Comparison of ENCODE assay signal across 8 mouse cellular contexts in genomic region chr8:125165505-125166446, GRCm38 (mm10).
A peak's percentile ranks its signal among the peaks of the same experiment; 100 is the strongest.
DNase-seq lines count a peak whose midpoint lies in the region; ATAC-seq and TF ChIP-seq lines count a peak whose summit lies in the region.

No protein-coding gene starts in this region.

- DNase-seq in liver: peak; percentile 19
- no peak for DNase-seq in liver, embryonic 11.5 days (ENCODE audit: low spot score)
- DNase-seq in MEL (ENCODE audit: low read depth, low spot score): peak; percentile 62
- DNase-seq in cerebellum, adult 9-10 months: peak; percentile 53
- DNase-seq in frontal cortex, postnatal 36 days (ENCODE audit: low spot score in 2 of 2): peak; percentile 51 to 52
- DNase-seq in kidney, postnatal 0 days (ENCODE audit: low spot score): peak; percentile 75
- peak; percentile 62 for DNase-seq in thymus, postnatal 25 days

- TF ChIP-seq RAD21 in MEL (IDR thresholded peaks at IDR 0.05; ENCODE audit: low read depth, low read length): peak; percentile 75

- peak; percentile 62 to 72 (median 71) for TF ChIP-seq CTCF in MEL (IDR thresholded peaks at IDR 0.05 in 2 of 3, conservative IDR thresholded peaks at IDR 0.05 in 1 of 3; ENCODE audit: control insufficient read depth in 1 of 3, insufficient read depth in 1 of 3, low read depth in 2 of 3, low read length in 3 of 3, poor library complexity in 1 of 3, severe bottlenecking in 1 of 3)
- peak; percentile 77 for TF ChIP-seq CTCF in kidney, postnatal 0 days (IDR thresholded peaks at IDR 0.05; ENCODE audit: low read depth)

- no peak overlapping the region for H3K4me3 ChIP-seq in liver, embryonic 11.5 days (ENCODE audit: low read depth, low read length)
- no peak overlapping the region for H3K4me3 ChIP-seq in MEL (ENCODE audit: control insufficient read depth in 1 of 2, insufficient read depth in 1 of 2, low read depth in 2 of 2, low read length in 2 of 2)
- H3K4me3 ChIP-seq in kidney, postnatal 0 days (replicated peaks; ENCODE audit: low read depth, low read length): no peak overlapping the region

- WGBS in liver, embryonic 11.5 days: 70% methylated on average over 11 of the region's 11 CpGs
- 76% methylated on average over 11 of the region's 11 CpGs for WGBS in kidney, postnatal 0 days

- H3K36me3 ChIP-seq in liver, embryonic 11.5 days (ENCODE audit: control insufficient read depth, insufficient read depth, low read length): no peaks in the 10 kb centered on the region
- no peaks in the 10 kb centered on the region for H3K36me3 ChIP-seq in MEL (ENCODE audit: control insufficient read depth in 1 of 2, insufficient read depth in 2 of 2, low read length in 2 of 2)
- H3K36me3 ChIP-seq in kidney, postnatal 0 days (ENCODE audit: insufficient read depth, low read length): no peaks in the 10 kb centered on the region

- TF ChIP-seq POLR2A in MEL (IDR thresholded peaks at IDR 0.05; ENCODE audit: control insufficient read depth in 1 of 2, insufficient read depth in 1 of 2, low read depth in 1 of 2, low read length in 2 of 2, poor library complexity in 1 of 2): no peak

- TF ChIP-seq EP300 in MEL (IDR thresholded peaks at IDR 0.05; ENCODE audit: low read depth in 1 of 2, low read length in 2 of 2): no peak

- H3K9me3 ChIP-seq in liver, embryonic 11.5 days (ENCODE audit: control insufficient read depth, low read length): no peaks in the 10 kb centered on the region
- no peaks in the 10 kb centered on the region for H3K9me3 ChIP-seq in MEL (replicated peaks; ENCODE audit: insufficient read depth, low read length)
- H3K9me3 ChIP-seq in kidney, postnatal 0 days (replicated peaks; ENCODE audit: low read length): no peaks in the 10 kb centered on the region

- H3K79me2 ChIP-seq in MEL (ENCODE audit: control insufficient read depth, insufficient read depth, low read length, poor library complexity): no peaks in the 10 kb centered on the region

- no peaks in the 10 kb centered on the region for H3K27me3 ChIP-seq in liver, embryonic 11.5 days (replicated peaks; ENCODE audit: control insufficient read depth, insufficient read depth, low read length)
- no peaks in the 10 kb centered on the region for H3K27me3 ChIP-seq in MEL (ENCODE audit: control insufficient read depth in 1 of 2, insufficient read depth in 2 of 2, low read length in 2 of 2)
- H3K27me3 ChIP-seq in kidney, postnatal 0 days (ENCODE audit: insufficient read depth, low read length): no peaks in the 10 kb centered on the region

- no peak overlapping the region for H3K4me2 ChIP-seq in liver, embryonic 11.5 days
- H3K4me2 ChIP-seq in kidney, postnatal 0 days (ENCODE audit: low read length): no peak overlapping the region

- no peak overlapping the region for H3K27ac ChIP-seq in liver, embryonic 11.5 days (ENCODE audit: low read depth, low read length)
- H3K27ac ChIP-seq in MEL (ENCODE audit: control insufficient read depth, low read depth, low read length): no peak overlapping the region
- H3K27ac ChIP-seq in kidney, postnatal 0 days: no peak overlapping the region

- ATAC-seq in liver, embryonic 11.5 days (replicated peaks; ENCODE audit: low FRiP score): no peak
- 0 out of 2 replicates have a peak, but pooled peaks have one; percentile 17 for ATAC-seq in kidney, postnatal 0 days (replicated peaks; ENCODE audit: low FRiP score, low read depth)
- peak; percentile 72 for ATAC-seq in megakaryocyte, adult 5-6 weeks (ENCODE audit: poor library complexity, severe bottlenecking)

- no peak overlapping the region for H3K9ac ChIP-seq in liver, embryonic 11.5 days (ENCODE audit: low read depth, low read length)
- no peak overlapping the region for H3K9ac ChIP-seq in MEL (ENCODE audit: control insufficient read depth, low read depth, low read length, poor library complexity, severe bottlenecking)
- no peak overlapping the region for H3K9ac ChIP-seq in kidney, postnatal 0 days (ENCODE audit: low read depth, low read length)

- H3K4me1 ChIP-seq in liver, embryonic 11.5 days (replicated peaks; ENCODE audit: control insufficient read depth, insufficient read depth, low read length): no peaks in the 10 kb centered on the region
- no peaks in the 10 kb centered on the region for H3K4me1 ChIP-seq in MEL (ENCODE audit: control insufficient read depth in 1 of 2, insufficient read depth in 2 of 2, low read length in 2 of 2)
- no peaks in the 10 kb centered on the region for H3K4me1 ChIP-seq in kidney, postnatal 0 days (replicated peaks; ENCODE audit: insufficient read depth, low read length)

TF ChIP-seq in MEL, 35 proteins besides CTCF, POLR2A, EP300 and RAD21:
- peak; percentile 66 for TF ChIP-seq ZC3H11A (IDR thresholded peaks at IDR 0.05; ENCODE audit: low read depth, low read length)
- 0 out of 2 replicates have a peak, but pooled peaks have one; percentile 25 for TF ChIP-seq MAZ (IDR thresholded peaks at IDR 0.05; ENCODE audit: low read depth, low read length)
- TF ChIP-seq GATA1 (IDR thresholded peaks at IDR 0.05; ENCODE audit: low read depth, low read length): no peak
- TF ChIP-seq SMC3 (IDR thresholded peaks at IDR 0.05; ENCODE audit: low read depth, low read length): peak; percentile 78
- TF ChIP-seq BHLHE40 (IDR thresholded peaks at IDR 0.05; ENCODE audit: borderline replicate concordance, low read depth, low read length): peak; percentile 31; the same call in 1 of the 2 replicates
- peak; percentile 66; the same call in 1 of the 2 replicates for TF ChIP-seq MYC (IDR thresholded peaks at IDR 0.05; ENCODE audit: low read depth, low read length)
